Mouse (Mus musculus) lung, embryonic 16.5 days (tissue): ENCODE data around the gene Fbxo9. TPM values are rescaled to one million over a fixed set of nuclear protein-coding genes. Genes with fewer than 3 reads are reported as not detected.
A peak's percentile ranks its signal among the peaks of the same experiment; 100 is the strongest.

Experiments
- ATAC-seq: fragments of 200-750 bp; cut with Nextera tagmentation; 2 replicates; pipeline ENCODE4 v1.8.0; 2017; ENCODE audit warnings: low read depth, mild to moderate bottlenecking, moderate library complexity
- H3K27ac ChIP-seq: fragments of 300-500 bp; sonication (generic); 2 replicates; pipeline ENCODE4 v1.5.1; 2014; ENCODE audit warnings: mild to moderate bottlenecking, control low read depth, low read length
- H3K27me3 ChIP-seq: fragments of 300-500 bp; sonication (generic); 2 replicates; pipeline ENCODE4 v1.6.1; 2014; ENCODE audit warnings: low read depth, low read length, mixed read lengths; ENCODE audit not compliant: control insufficient read depth, insufficient read depth
- H3K36me3 ChIP-seq: fragments of 300-500 bp; sonication (generic); 2 replicates; pipeline ENCODE4 v1.6.1; 2014; ENCODE audit warnings: low read length; ENCODE audit not compliant: control insufficient read depth, insufficient read depth
- H3K4me1 ChIP-seq: fragments of 300-500 bp; sonication (generic); replicated peaks from 2 replicates; pipeline ENCODE4 v1.6.1; 2014; ENCODE audit warnings: low read length, mixed read lengths; ENCODE audit not compliant: control insufficient read depth, insufficient read depth
- H3K4me2 ChIP-seq: fragments of 300-500 bp; sonication (generic); 2 replicates; pipeline ENCODE4 v1.6.1; 2014; ENCODE audit warnings: low read depth, low read length, control low read depth
- H3K4me3 ChIP-seq: fragments of 300-500 bp; sonication (generic); 2 replicates; pipeline ENCODE4 v1.5.1; 2014; ENCODE audit warnings: mild to moderate bottlenecking, low read length, control low read depth
- H3K9ac ChIP-seq: fragments of 300-500 bp; sonication (generic); 2 replicates; pipeline ENCODE4 v1.6.1; 2014; ENCODE audit warnings: low read length, control low read depth
- H3K9me3 ChIP-seq: fragments of 300-500 bp; sonication (generic); 2 replicates; pipeline ENCODE4 v1.6.1; 2016; ENCODE audit warnings: low read length; ENCODE audit not compliant: control insufficient read depth
- WGBS: fragments of 180-500 bp; shearing (Covaris S2); extraction: QIAGEN DNeasy Blood & Tissue Kit; methylation state at CpG from one replicate; pipeline ENCODE4 v1.1.7; 2014; 5-methylcytosine and 5-hydroxymethylcytosine counted together
- polyA plus RNA-seq: library from polyadenylated mRNA; unstranded; fragments of >200 nt; fragmentation: Nextera tagmentation; extraction: Ambion mirVana; gene quantifications from 2 replicates; pipeline ENCODE4 v1.2.1, GENCODE M21; 2015

Gene Fbxo9
- polyA plus RNA-seq, 1 experiment from 2014 or later = 38.6 TPM

DNA sequence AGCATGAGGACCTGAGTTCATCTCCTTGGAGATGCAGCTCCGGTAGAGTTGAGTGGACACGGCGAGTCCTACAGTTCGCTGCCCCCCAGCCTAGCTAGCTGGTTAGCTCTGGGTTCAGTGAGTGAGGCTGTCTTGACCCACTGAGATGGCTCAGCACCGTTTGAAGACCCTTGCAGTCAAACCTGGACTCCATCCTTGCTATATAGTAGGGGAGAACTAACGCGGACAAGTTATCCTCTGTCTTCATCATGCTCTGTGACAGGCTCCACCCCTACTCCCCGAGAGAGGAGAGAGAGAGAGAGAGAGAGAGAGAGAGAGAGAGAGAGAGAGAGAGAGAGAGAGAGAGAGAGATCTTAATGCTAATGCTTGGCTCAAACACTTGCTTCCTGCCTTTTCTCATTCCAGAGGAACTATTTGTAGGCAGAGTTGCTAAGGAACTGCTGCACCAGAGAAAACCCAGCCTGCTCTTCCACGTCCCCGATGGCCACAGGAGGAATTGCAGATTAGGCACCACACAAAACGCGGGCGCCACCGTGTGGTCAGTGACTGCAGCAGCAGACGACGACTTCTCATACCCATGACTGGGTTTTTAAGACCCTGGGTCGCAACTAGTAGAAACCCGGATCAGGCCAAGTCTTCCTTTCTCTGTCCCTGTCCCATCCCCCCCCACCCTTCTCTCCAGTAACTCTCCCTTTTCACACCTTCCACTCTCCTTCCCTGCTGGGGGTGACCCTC is 69.9 kb downstream of the Fbxo9 start:
- 30% methylated on average over 18 of the region's 18 CpGs for whole genome bisulfite sequencing
- Histone ChIP-seq H3K4me1 (0 out of 2 replicates have a peak, but pooled peaks cover 2% of the 10 kb centered on the region), H3K36me3 (no peaks in the 10 kb centered on the region), H3K9me3 (no peaks in the 10 kb centered on the region), H3K9ac (no peak overlapping the region), H3K4me3 (no peak overlapping the region), H3K4me2 (no peak overlapping the region), H3K27me3 (no peaks in the 10 kb centered on the region), H3K27ac (no peak overlapping the region)
- ATAC-seq = peak; percentile 80

- WGBS = 82% methylated on average over 8 of the region's 8 CpGs
Measured at GRCm38 (mm10) chr9:78035831-78036230, 73.0 kb downstream of the Fbxo9 start.

GRCm38 (mm10) chr9:78035296-78035695 is 73.6 kb downstream of the Fbxo9 start:
- no peaks in the 10 kb centered on the region for H3K9me3 ChIP-seq
- H3K4me1 ChIP-seq = peaks cover 7% of the 10 kb centered on the region; the same call in 1 of the 2 replicates
- 64% methylated on average over 5 of the region's 5 CpGs for WGBS
- no peak for ATAC-seq
- H3K4me2 ChIP-seq = no peak overlapping the region
- no peak overlapping the region for H3K27ac ChIP-seq
- H3K36me3 ChIP-seq = no peaks in the 10 kb centered on the region
- H3K27me3 ChIP-seq = no peaks in the 10 kb centered on the region
- no peak overlapping the region for H3K9ac ChIP-seq
- H3K4me3 ChIP-seq = no peak overlapping the region

More at GRCm38 (mm10) chr9:78035831-78036230, 73.0 kb downstream of the Fbxo9 start:
- no peaks in the 10 kb centered on the region for H3K27me3 ChIP-seq
- no peak overlapping the region for H3K9ac ChIP-seq
- no peak overlapping the region for H3K27ac ChIP-seq
- H3K4me1 ChIP-seq = peaks cover 7% of the 10 kb centered on the region; the same call in 1 of the 2 replicates
- H3K36me3 ChIP-seq = no peaks in the 10 kb centered on the region
- H3K4me2 ChIP-seq = no peak overlapping the region
- H3K4me3 ChIP-seq = no peak overlapping the region
- no peaks in the 10 kb centered on the region for H3K9me3 ChIP-seq
- no peak for ATAC-seq

- Histone ChIP-seq H3K36me3 (no peaks in the 10 kb centered on the region), H3K4me2 (no peak overlapping the region), H3K27me3 (no peaks in the 10 kb centered on the region), H3K9me3 (no peaks in the 10 kb centered on the region), H3K27ac (peak overlapping the region; percentile 88), H3K4me3 (no peak overlapping the region), H3K9ac (no peak overlapping the region), H3K4me1 (peaks cover 5% of the 10 kb centered on the region; the same call in 1 of the 2 replicates)
- WGBS = 52% methylated on average over 4 of the region's 4 CpGs
- peak; percentile 71 for ATAC-seq
Measured at GRCm38 (mm10) chr9:78032930-78033329, 75.9 kb downstream of the Fbxo9 start.

Other genes starting within 250 kb of the Fbxo9 start
- 94.6 and 96.3 TPM in 2 replicates for gene Elovl5, start 191.7 kb downstream of the Fbxo9 start, polyA plus RNA-seq
- gene Gcm1, start 57.1 kb downstream of the Fbxo9 start, polyA plus RNA-seq = 0.39 and 0.41 TPM in 2 replicates
- gene Ick, start 127 bp upstream of the Fbxo9 start, polyA plus RNA-seq = 18.7 and 21.2 TPM in 2 replicates
- 87.5 and 105 TPM in 2 replicates for gene Gsta4, start 73.7 kb upstream of the Fbxo9 start, polyA plus RNA-seq
- not detected in 2 replicates for gene Gsta1, start 121.6 kb upstream of the Fbxo9 start, polyA plus RNA-seq
- 0.25 TPM in 1 of 2 replicates, not detected in the other for gene Gm3776, start 148.1 kb upstream of the Fbxo9 start, polyA plus RNA-seq
- not detected in 2 replicates for gene Gm10639, start 180.9 kb upstream of the Fbxo9 start, polyA plus RNA-seq
- gene Omt2a, start 205.7 kb upstream of the Fbxo9 start, polyA plus RNA-seq = not detected in 2 replicates
- gene Omt2b, start 218.5 kb upstream of the Fbxo9 start, polyA plus RNA-seq = not detected in 2 replicates
- 0.33 TPM in 1 of 2 replicates, not detected in the other for gene Gsta2, start 246.7 kb upstream of the Fbxo9 start, polyA plus RNA-seq